Mouse (Mus musculus) megakaryocyte progenitor cell, adult 5-6 weeks (primary cell): ENCODE measurements around the gene Ddo. TPM values are rescaled to one million over a fixed set of nuclear protein-coding genes. Genes with fewer than 3 reads are reported as not detected.

Source experiments
- ATAC-seq: replicated peaks from 2 replicates; pipeline ENCODE4 v1.8.0; 2016; ENCODE audit warnings: mild to moderate bottlenecking, moderate TSS enrichment, inconsistent platforms; ENCODE audit not compliant: poor library complexity
- total RNA-seq, 2 experiments: library from RNA; stranded (forward) in 1 of 2; stranded (reverse) in 1 of 2; fragments of 157-497, 149-512 nt in 1 of 2; fragments of 200-1000 nt in 1 of 2; gene quantifications; 2 replicates each; pipeline versions ENCODE4 v1.2.3 to v1.2.4; 2015 to 2017

The Ddo gene
- total RNA-seq, 2 experiments from 2014 or later: not detected

DNA sequence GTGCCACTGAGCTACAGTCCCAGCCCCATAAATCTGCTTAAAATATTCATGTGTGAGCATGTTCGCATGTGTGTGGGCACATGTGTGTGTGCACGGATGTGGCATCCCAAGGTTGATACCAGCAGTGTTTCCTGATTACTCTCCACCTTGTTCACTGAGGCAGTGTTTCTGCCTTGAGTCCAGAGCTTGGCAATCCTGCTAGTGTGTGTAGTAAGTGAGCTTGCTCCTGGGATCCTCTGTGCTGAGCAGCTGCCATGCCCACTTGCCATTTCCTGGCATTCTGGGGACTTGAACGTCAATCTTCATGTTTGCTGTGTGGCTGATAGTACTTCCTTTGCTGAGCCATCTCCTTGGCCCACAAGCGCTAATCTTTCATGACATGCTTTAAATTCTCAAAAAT, 85.3 kb downstream of the Ddo start:
- no peak for ATAC-seq

DNA sequence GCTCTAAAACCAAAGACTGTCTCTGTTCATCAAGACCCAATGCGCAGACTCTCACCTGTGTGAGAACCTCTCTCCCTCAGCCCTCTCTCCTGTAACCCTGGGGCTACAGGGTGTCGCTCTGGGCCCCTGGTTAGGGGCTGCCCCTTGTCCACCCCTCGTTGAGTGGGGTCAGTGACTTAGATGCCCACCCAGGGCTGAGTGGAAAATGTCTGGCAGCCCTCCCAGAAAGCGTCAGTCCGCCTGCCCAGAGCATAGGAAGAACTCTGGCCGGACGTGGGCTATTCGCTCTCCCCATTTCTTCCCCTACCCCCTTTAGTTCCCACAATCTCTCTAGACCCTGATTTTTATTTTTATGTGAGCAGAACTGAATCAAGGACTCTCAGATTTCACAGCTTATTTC, 86.5 kb downstream of the Ddo start:
- ATAC-seq: no peak

DNA sequence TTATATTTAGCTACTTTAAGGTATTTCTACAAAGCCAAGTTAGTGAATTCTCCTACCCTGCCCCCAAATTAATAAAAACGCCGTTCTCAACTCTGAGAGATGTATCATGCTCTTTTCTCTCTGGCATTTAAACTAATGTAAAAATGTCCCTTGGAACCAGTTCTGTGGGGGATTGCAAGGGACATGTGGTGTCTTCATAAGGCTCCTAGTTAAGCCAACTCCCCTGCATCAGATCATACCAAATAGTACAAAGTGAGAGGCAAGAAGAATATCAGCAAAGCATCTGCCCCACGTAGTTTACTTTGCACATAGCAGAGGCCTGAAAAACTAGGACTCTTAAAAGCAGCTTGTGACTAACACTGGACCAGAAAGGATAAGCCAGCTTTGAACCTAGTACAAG, 86.9 kb downstream of the Ddo start:
- no peak for ATAC-seq

DNA sequence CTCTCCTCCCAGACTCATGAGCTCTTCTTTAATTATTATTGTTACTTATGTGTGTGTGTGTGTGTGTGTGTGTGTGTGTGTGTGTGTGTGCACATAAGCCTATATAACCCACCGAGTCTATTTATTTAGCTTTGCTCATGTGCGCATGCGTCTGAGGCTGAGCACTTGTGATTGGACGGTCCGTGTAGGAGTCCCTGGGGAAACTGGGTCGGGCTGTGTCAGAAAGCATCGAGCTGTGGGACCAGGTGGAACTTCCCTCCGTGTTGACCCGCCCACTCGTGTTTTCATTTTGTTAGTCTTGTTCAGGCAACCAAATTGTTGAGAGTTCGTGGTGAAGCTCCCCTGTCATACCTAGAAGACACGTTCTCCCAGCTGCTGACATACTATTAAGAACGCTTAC, 88.6 kb downstream of the Ddo start:
- ATAC-seq: no peak

DNA sequence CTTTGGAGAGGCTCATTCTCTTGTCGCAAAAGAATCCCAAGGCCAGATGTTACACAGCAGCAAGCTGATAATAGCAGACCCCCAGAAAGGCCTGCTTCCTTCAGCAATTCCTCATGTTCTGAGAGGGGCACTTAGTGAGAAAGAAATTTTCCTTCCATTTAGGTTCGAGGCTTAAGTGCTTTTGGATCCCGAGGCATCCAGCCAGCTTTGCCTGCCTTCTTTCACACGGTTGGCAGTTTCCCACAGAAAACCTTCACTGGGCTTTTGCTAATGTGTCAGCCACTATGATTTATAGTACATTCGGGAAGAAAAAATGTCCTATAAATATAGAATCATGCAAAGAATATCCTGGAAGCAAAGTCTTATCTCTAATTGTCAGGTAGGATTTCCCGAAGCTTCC, 89.3 kb downstream of the Ddo start:
- ATAC-seq: no peak

DNA sequence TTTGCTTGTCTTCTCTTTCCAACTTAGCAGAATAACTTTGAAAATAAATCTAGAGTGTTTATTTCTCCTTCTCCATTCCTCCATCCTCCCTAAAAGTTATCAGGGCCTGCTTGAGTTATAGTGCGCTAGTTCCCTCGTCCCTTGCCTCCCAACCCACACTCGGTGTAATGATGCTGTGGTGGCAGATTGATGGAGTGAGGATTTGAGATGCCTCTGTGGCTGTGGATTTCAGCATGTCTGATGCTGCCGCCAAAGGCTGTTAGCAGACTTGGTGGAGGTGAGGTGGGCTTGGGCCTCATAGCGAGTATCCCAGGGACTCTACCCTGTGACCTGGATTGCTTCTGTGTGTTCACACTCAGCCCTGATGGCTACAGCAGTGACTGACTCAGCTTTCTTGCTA, 91.1 kb downstream of the Ddo start:
- ATAC-seq: no peak

DNA sequence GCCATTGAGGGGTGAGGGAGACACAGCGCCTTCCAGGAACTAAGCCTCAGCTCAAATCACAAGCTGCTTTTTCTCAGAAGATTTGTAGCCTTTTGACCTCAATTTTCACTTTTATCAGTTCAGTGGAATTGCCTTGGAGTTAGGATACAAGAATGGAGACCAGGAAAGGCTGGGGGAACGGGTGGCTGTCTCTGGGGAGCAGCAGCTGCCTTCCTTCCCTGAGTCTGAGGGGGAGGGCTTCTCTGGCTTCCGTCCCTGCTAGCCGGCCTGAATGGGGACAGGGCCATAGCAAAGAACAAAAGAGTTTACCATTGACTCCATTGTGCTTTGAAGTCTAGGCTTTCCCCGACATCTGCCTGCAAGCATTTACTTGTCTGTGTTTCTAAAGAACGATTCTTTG, 94.5 kb downstream of the Ddo start:
- no peak for ATAC-seq

DNA sequence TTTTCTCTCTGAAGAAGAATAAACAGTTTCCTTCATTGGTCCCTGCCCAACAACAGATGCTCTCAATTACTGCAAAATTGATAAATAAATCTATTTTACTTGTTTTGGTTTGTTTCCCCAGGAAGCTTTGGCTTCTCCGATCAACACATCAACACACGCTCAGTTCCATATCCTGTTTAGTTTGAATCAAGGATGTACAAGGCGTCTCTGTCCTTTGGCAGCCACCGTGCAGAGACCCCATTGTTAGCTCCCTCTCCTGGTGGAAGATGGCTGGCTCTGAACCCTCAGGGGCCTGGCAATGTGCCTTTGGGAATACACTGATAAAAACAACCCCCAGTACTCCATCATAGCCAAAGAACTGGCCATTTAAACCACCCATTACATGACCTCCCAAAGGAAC, 95.3 kb downstream of the Ddo start:
- no peak for ATAC-seq

DNA sequence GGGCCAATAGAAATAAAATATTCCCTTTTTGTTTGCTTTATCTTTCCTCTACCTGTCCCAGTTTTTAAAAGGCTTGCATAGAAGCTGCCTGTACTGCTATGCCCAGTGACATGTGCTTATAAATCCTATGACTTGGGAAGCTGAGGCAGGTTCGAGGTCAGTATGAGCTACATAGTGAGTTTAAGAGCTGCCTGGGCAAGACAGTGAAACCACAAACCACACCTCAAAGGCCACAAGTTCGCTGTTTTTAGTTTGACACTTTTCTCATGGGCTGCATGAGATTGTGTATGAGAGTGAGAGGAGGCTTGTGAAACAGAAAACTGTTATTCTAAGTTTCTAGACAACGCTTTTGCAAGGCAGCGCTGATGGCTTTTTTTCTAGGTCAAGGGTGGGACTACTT, 95.7 kb downstream of the Ddo start:
- no peak for ATAC-seq

DNA sequence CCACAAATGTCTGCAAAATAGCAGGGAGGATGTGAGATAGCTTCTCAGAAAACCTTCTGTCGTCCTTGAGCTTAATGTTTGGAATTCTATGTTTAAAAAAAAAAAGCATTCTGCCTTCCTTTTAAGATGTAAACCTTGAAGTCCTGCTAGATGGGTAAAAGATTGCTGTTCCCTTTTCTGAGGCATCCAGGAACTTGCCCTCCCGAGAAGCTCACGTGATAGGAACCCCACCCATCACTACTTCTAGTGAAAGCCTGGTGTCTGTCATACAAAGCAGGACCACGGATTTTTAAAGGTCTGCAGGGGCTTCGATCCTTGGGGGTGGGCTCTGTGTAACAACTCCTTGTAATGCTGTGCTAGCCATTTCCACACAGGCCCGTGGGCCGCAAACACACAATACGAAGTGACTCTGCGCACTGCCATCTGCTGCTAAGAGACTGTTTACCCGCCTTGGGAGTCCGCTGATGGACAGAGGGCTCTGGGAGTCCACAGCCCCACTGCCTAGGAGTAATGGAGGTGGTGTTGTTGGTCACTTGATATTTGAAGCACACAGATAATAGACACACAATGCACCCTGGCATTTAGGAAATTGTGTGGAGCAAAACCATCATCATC, 96.6 kb downstream of the Ddo start:
- no peak for ATAC-seq

DNA sequence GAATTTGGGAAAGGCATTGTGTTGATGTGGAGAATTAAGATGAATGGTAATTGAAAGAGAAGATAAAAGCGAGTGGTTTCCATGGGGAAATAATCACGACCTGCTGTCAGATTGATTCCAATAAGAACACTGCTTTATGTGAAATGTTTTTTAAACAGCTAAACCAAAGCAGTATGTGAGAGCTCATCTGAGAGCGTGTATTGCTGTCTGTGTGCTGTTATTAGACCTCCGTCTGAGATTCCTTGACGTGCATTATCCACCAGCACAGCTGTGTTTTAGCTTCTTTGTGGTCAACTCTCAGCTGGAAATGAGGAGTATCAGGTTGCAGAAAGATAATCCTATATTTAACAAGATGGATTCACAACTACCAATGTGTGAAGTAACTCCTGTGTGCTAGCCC, 97.2 kb downstream of the Ddo start:
- ATAC-seq: no peak

DNA sequence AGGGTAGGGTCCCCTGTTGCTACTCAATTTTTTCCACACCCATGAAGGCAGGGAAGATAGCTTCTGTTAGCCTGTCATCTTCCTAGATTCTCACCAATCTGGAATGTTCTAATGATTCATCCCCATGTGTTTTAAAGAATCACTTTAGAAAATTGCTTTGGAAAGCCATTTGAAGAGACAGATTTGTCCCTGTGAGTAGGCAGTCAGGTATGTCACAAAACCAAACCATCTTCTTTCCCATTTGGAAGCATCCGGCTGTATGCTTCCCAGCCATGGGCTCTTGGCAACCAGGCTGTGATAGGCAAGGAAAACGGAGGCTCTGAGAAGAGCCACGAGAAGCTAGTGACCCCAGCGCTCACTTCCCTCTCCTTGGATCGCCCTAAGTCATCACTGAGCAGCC, 100.4 kb downstream of the Ddo start:
- no peak for ATAC-seq

Other genes with a start within 250 kb of the Ddo start
- gene Slc22a16, start 59.7 kb upstream of the Ddo start, total RNA-seq (2015): not detected in 2 replicates
- not detected in 2 replicates for gene Slc22a16, start 59.7 kb upstream of the Ddo start, total RNA-seq (2017)
- gene Mettl24, start 53.3 kb downstream of the Ddo start, total RNA-seq (2015): not detected in 2 replicates
- not detected in 2 replicates for gene Mettl24, start 53.3 kb downstream of the Ddo start, total RNA-seq (2017)